33 mouse cellular contexts compared by ENCODE assay signal in the genomic region with DNA sequence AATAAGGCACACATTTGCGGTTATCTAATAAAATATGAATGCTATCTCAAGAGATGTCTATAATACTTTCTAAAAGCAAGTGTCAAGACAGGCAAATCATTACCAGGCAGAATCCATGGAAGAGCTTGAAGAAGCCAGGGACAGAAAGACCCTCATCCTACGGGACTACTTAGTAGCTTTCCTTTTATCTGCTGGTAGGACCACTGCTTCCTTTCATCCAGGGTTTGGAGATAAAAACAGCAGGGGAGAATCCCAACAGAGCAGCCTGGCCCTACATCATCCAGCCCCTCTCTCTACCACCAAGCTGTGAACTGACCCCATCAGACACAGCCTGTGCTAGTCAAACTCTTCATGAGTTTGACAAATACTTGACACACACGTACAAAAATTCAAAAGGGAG.
"Had no signal": no experiment of that assay in that cellular context is flagged by ENCODE, and none has a peak within 500 bp of the region (broad histone marks: within the 10 kb centered on the region; RNA-seq: fewer than 3 reads in every experiment).

No protein-coding gene starts in this region.

- H3K9me3 ChIP-seq: heart, embryonic 12.5 days; heart, embryonic 13.5 days; heart, embryonic 15.5 days; hindbrain, embryonic 10.5 days; hindbrain, embryonic 12.5 days; hindbrain, embryonic 13.5 days; hindbrain, embryonic 15.5 days; intestine, embryonic 15.5 days; kidney, embryonic 15.5 days had no signal

- DNase-seq: heart, postnatal 14 days; heart, postnatal 36 days; heart, postnatal 4 days; kidney, adult 11 months; kidney, adult 18-20 months; kidney, adult 2 months; kidney, adult 8-10 months; kidney, adult 9 months; kidney, postnatal 10 days; kidney, postnatal 14 days; kidney, postnatal 25 days; kidney, postnatal 36 days; kidney, postnatal 4 days; layer of hippocampus, adult 9-11 months; layer of hippocampus, postnatal 36 days had no signal

- H3K27me3 ChIP-seq: heart, embryonic 12.5 days; heart, embryonic 13.5 days; heart, embryonic 15.5 days; hindbrain, embryonic 12.5 days; hindbrain, embryonic 13.5 days; hindbrain, embryonic 15.5 days; intestine, embryonic 15.5 days; kidney, embryonic 15.5 days had no signal

- H3K36me3 ChIP-seq: heart, embryonic 12.5 days; heart, embryonic 13.5 days; heart, embryonic 15.5 days; hindbrain, embryonic 10.5 days; hindbrain, embryonic 12.5 days; hindbrain, embryonic 13.5 days; hindbrain, embryonic 15.5 days; intestine, embryonic 15.5 days; kidney, embryonic 15.5 days had no signal

- ATAC-seq: hindbrain, embryonic 16.5 days; hindbrain, postnatal 0 days; inflammation-experienced regulatory T-cells, adult 6 months; intestine, embryonic 15.5 days; intestine, embryonic 16.5 days; intestine, postnatal 0 days had no signal

- H3K9ac ChIP-seq: heart, embryonic 12.5 days; heart, embryonic 13.5 days; heart, embryonic 15.5 days; hindbrain, embryonic 12.5 days; hindbrain, embryonic 13.5 days; hindbrain, embryonic 14.5 days; hindbrain, embryonic 15.5 days; intestine, embryonic 15.5 days; kidney, embryonic 15.5 days had no signal

- H3K4me2 ChIP-seq: heart, embryonic 12.5 days; heart, embryonic 13.5 days; heart, embryonic 15.5 days; hindbrain, embryonic 12.5 days; hindbrain, embryonic 13.5 days; hindbrain, embryonic 14.5 days; hindbrain, embryonic 15.5 days; intestine, embryonic 15.5 days; kidney, embryonic 15.5 days had no signal

- H3K4me1 ChIP-seq: kidney, embryonic 15.5 days had no signal

- H3K27ac ChIP-seq: heart, embryonic 13.5 days; heart, embryonic 15.5 days; hindbrain, embryonic 10.5 days; hindbrain, embryonic 12.5 days; hindbrain, embryonic 13.5 days; hindbrain, embryonic 14.5 days; hindbrain, embryonic 15.5 days; hindbrain, postnatal 0 days; intestine, embryonic 15.5 days; kidney, embryonic 15.5 days; kidney, postnatal 0 days; layer of hippocampus, adult 2 months; left cerebral cortex, adult 2 months had no signal

- H3K4me3 ChIP-seq: heart, embryonic 12.5 days; heart, embryonic 13.5 days; heart, embryonic 15.5 days; hindbrain, embryonic 10.5 days; hindbrain, embryonic 12.5 days; hindbrain, embryonic 13.5 days; hindbrain, embryonic 15.5 days; intestine, embryonic 15.5 days; kidney, embryonic 15.5 days; layer of hippocampus, adult 2 months; left cerebral cortex, adult 2 months had no signal
